Mouse (Mus musculus) embryonic stem cell, embryonic (primary cell): ENCODE data around the gene Ikbke.

Source experiments
- CTCF ChIA-PET, 4 experiments: fragments of 300-600 bp in 2 of 4; fragments of 350-600 bp in 2 of 4; sonication (Branson Sonifier 250); formaldehyde crosslinking; loops; one replicate each; lab custom pipeline; 2022; ENCODE audit warnings: inconsistent platforms in 2 of 4; lab: Charles Lee
- POLR2A ChIA-PET, 4 experiments: fragments of 300-600 bp in 2 of 4; fragments of 350-600 bp in 2 of 4; sonication (Branson Sonifier 250); formaldehyde crosslinking; loops; one replicate each; lab custom pipeline; 2022; ENCODE audit warnings: antibody characterized with exemption in 4 of 4, inconsistent platforms in 1 of 4; lab: Charles Lee

Gene Ikbke

DNA sequence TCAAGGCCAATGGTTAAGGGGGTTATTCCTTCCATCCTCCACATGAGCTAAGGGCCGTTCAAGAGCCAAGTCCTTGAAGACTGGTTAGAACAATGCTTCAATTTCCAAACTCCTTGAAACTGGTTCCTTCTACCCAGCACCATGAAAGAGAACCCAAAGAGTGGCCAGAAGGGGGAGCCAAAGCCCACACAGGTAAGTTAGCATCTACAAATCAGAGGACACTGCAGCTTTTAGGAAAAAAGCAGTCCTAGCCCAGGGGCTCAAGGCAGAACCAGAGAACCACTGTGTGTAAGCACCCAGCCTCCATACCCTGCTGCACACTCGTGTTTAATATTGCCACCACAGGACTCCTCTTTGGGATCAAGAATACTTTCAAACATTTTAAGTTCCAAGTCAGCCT, 11.2 kb upstream of the Ikbke start:
- POLR2A ChIA-PET: interaction anchor here in 3 of 4 experiments (1.0 to 2.5 kb wide), 7 partner anchors 11 to 264 kb away, joined by 3 to 12 read pairs (median 5); partner anchors contain the start of genes Fam72a (in 3 of the 3), Srgap2 (in 2 of the 3) and Ikbke (in 1 of the 3)
- CTCF ChIA-PET: interaction anchor here (0.6 to 2.8 kb wide), 20 partner anchors 9 to 332 kb away, joined by 3 to 20 read pairs (median 4); partner anchors contain the start of gene Fam72a (in 1 of the 4)

DNA sequence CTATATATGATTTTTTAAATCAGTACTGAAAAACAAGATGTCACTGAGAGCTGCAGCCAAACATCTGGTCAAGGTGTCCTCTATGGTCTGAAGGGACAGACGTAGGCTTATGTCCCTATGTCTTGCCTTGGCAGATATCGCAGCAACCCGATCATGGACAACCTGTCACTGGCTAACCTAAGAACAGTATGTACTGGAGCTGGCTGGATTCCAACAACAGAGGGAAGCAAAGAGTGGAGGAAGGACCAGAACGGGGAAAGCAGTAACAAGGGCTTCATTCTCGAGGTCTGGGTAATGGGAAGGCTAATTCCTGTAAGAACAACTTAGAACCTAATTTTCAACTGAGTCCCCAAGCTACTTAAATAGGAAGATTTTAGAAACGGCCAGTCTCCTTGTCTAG, 9.5 kb upstream of the Ikbke start:
- ChIA-PET CTCF (interaction anchor here in 2 of 4 experiments (1.4 to 1.8 kb wide), 2 partner anchors 11 to 28 kb away, joined by 3 to 4 read pairs; no protein-coding TSS in a partner anchor), POLR2A (interaction anchor here in 1 of 4 experiments (0.5 kb wide), 1 partner anchor 26 kb away, joined by 3 read pairs; no protein-coding TSS in a partner anchor)

DNA sequence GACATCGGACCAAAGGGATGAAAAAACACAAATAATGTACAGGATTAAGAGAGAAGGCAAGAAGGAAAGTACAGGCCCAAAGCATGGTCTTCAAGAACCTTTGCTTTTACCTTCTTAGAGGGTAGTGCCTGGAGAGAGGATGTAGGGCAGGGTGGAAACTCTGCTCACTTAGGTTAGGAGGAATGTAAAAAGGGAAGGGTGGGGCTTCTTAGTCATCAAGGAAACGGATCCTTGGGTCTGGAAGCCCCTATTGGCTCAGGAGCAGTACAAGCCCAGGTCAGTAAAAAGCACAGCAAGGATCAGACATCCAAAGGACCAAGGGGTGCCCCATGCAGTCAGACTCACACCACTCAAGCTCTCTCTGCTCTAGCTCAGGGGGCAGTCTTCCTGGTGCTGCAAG, 7.9 kb upstream of the Ikbke start:
- CTCF ChIA-PET: interaction anchor here in 1 of 4 experiments (0.5 to 1.7 kb wide), 3 partner anchors 13 to 239 kb away, joined by 3 to 5 read pairs (median 3); no protein-coding TSS in a partner anchor

DNA sequence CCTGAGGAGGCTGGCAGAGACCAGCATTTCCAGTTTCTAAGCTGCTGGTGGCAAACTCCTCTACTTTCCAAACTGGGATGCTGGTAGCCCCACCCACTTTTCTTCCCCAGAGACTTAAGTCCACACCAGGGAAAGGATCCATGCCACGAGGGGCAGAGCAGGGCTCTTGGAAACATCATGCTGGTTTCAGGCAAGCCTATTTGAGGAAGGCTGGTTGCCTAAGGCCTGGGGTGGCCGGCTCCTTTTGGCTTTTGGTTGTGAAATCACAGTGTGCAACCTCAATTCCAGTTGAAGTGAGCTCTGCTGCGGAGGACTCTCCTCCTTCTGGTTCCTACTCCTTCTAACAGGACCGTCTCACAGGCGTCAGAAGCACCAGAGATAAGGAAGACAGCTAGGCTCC, 7.4 kb upstream of the Ikbke start:
- CTCF ChIA-PET: interaction anchor here in 1 of 4 experiments (0.6 to 1.7 kb wide), 3 partner anchors 12 to 429 kb away, joined by 3 to 5 read pairs (median 3); no protein-coding TSS in a partner anchor
- POLR2A ChIA-PET: interaction anchor here in 1 of 4 experiments (1.6 kb wide), 1 partner anchor 8 kb away, joined by 5 read pairs; the partner anchor contains the start of gene Ikbke

More for the DNA sequence above, 7.9 kb upstream of the Ikbke start:
- POLR2A ChIA-PET: interaction anchor here in 2 of 4 experiments (1.0 to 1.6 kb wide), 3 partner anchors 8 to 241 kb away, joined by 3 to 5 read pairs (median 5); partner anchors contain the start of genes Ikbke (in 2 of the 2) and Fam72a (in 1 of the 2)

DNA sequence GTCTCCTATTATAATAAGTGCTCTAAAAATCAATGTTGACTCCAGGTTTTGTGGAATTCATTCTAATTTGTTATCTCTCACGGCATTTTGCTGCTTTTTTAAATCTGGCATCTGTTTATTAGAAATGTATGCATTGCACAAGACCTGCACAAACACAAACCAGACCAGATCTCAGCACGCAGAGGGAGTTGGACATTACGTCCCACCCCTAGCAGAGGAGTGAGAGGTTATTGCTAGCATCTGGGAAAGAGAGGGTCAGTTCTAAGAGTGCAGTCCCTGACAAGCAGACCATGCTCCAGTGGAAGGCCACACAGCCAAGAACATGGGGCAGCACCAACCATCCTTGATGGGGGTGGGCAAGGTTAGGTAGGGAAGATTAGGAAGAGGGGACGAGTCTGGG, 5.2 kb upstream of the Ikbke start:
- ChIA-PET CTCF (interaction anchor here in 1 of 4 experiments (0.7 kb wide), 1 partner anchor 39 kb away, joined by 3 read pairs; no protein-coding TSS in a partner anchor), POLR2A (interaction anchor here in 1 of 4 experiments (1.2 kb wide), 1 partner anchor 243 kb away, joined by 4 read pairs; the partner anchor contains the start of gene Fam72a)

DNA sequence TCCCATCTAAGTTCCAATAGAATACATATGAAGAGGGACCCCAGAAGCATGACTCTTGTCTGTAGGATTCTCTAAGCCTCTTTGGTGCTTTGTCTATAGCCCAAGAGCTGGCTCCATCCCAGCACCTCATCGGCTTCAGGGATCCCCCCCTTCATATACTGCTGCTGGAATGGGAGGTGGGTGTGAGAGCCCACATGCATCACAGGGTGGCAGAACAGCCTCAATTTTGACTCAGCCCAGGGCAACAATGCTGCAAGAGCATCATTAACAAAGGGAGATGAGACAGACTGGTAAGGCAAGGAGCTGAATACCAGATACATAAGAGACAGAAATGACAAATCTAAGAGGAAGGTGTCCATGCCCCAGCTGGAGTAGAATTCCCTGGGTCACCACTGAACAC, 4.8 kb upstream of the Ikbke start:
- ChIA-PET POLR2A (interaction anchor here in 2 of 4 experiments (0.6 to 1.2 kb wide), 2 partner anchors 221 to 243 kb away, joined by 4 read pairs; partner anchors contain the start of gene Fam72a (in 1 of the 2)), CTCF (interaction anchor here in 2 of 4 experiments (0.7 kb wide), 2 partner anchors 24 to 38 kb away, joined by 3 read pairs; no protein-coding TSS in a partner anchor)

DNA sequence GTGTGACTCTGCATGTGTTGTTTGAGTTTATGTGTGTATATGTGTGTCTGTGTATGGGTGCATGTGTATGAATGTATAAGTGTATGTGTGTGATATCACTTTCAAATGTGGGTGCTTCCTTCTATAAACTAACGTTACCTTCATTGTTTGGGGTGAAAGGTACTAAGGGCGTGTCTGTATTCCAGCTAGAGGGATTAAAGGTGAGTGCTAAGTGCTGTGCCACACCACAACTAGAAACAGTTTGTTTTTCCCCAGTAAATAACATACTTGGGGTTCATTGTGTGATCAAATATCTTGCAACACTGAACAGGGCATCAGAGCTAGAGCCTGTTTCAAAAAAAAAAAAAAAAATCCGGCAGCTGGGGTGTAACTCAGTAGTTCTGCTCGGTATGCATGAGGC, 2.3 kb upstream of the Ikbke start:
- CTCF ChIA-PET: interaction anchor here in 2 of 4 experiments (0.5 to 0.7 kb wide), 2 partner anchors 8 to 9 kb away, joined by 3 to 4 read pairs; no protein-coding TSS in a partner anchor
- POLR2A ChIA-PET: interaction anchor here in 1 of 4 experiments (1.0 kb wide), 2 partner anchors 246 to 265 kb away, joined by 4 read pairs; partner anchors contain the start of genes Fam72a and Srgap2

DNA sequence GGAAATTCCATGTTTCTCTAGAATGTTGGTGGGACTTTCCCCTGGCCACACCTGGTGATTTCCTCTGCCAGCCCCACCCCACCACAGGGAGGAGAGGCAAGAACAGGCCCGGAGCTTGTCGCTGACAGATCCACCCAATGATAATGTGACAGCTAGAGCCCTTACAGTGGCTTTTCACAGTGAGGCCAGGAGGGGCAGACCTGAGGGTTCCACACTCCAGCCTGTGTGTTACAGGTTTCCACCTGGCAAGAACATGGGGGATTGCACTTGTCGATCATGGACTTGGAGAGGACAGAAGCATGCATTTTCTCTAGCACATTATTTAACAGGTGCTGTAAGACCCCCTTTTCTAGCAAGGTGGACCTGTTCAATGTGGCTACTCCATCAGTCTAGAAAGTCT, 874 bp upstream of the Ikbke start:
- ChIA-PET CTCF (interaction anchor here in 2 of 4 experiments (0.7 to 2.2 kb wide), 5 partner anchors 10 to 220 kb away, joined by 3 to 11 read pairs (median 3); no protein-coding TSS in a partner anchor), POLR2A (interaction anchor here in 2 of 4 experiments (1.0 to 3.1 kb wide), 3 partner anchors 10 to 247 kb away, joined by 4 to 12 read pairs (median 5); partner anchors contain the start of genes Fam72a (in 1 of the 2) and Srgap2 (in 1 of the 2))

DNA sequence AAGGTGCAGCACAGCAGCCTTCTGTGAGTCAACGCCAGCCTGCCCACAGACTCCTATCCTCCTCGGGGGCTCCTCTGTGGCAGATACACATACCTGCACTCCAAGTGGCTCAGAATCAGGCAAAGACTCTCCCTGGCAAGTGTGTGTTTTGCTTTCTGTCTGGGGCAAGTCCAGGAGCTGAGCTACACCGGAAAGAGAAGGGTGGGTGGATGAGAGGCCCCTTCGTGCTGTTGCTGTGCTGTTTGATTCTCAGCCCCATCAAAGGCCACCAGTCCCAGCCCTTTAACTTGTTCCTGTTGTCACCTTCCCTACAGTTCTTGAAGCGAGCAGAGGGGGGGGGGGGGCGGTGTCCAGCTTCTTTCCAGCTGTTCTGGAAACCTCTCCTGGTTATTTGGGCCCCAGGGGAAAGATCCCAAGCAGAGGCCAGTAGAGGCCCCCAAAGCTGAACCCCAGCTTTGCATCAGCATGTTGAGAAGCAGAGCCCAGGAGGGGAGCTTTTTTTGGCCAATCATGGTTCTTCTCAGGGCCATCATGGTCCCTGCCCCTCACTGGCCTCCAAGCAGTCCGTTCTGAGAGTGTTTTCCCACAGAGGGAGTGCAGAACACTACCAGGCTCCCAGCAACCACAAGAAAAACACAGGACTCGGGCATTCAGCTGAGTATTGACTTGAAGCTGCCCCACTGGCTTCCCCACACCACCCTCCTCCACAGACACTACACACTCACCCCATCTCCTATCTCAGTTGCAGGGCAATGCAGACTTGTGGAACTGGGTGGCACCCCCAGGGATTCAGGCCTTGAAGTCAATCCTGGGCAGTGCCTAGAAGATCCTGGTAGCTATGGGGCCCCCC, 575 bp downstream of the Ikbke start:
- ChIA-PET CTCF (interaction anchor here (0.5 to 2.2 kb wide), 9 partner anchors 8 to 434 kb away, joined by 3 to 13 read pairs (median 4); no protein-coding TSS in a partner anchor), POLR2A (interaction anchor here in 3 of 4 experiments (0.6 to 3.1 kb wide), 9 partner anchors 9 to 576 kb away, joined by 3 to 12 read pairs (median 4); partner anchors contain the start of genes Fam72a (in 1 of the 3) and Srgap2 (in 1 of the 3))

DNA sequence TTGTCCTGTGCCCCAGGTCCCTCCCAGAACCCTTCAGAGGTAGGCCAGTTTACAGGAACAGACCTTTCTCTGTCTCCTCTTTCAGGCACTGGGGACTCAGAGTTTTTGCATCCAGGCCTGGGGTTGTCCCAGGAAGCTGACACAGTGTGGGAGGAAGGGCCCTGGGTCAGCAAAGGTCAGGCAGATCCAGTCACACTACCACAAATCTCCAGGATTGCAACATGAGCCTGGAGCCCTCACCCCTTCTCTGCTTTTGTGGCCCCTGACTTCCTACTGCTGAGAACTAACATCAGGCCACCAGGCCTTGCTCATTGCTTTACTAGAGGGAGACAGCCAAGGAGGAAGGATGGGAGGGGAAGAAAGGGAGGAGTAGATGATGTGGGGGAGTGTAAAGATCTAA, 2.6 kb downstream of the Ikbke start:
- ChIA-PET POLR2A (interaction anchor here in 1 of 4 experiments (1.4 kb wide), 1 partner anchor 251 kb away, joined by 5 read pairs; the partner anchor contains the start of gene Fam72a), CTCF (interaction anchor here in 2 of 4 experiments (1.5 to 1.6 kb wide), 2 partner anchors 14 to 16 kb away, joined by 4 to 5 read pairs; no protein-coding TSS in a partner anchor)

DNA sequence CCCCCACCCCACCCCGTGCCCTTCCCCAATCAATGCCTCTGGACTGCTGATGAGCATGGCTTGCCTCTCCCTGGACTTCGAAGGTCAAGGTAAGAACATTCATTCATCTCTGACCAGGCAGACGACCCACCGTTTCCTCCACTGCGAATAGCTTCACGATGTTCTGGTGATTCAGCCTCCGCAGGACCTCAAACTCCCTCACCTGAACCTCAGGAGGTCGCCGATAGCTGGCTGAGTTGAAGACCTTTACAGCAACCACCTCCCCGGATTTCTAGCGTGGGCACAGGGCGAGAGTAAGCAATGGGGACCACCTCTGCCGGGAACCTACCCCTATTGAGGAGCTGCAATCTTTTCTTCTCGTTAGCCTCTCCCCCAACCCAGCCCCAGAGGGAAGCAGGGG, 3.8 kb downstream of the Ikbke start:
- CTCF ChIA-PET: interaction anchor here in 2 of 4 experiments (0.8 to 1.7 kb wide), 7 partner anchors 15 to 280 kb away, joined by 3 to 5 read pairs (median 3); partner anchors contain the start of gene Rassf5 (in 1 of the 2)
- POLR2A ChIA-PET: interaction anchor here (0.7 to 1.8 kb wide), 7 partner anchors 10 to 252 kb away, joined by 3 to 6 read pairs (median 3); partner anchors contain the start of genes Fam72a (in 2 of the 4) and Srgap2 (in 1 of the 4)

DNA sequence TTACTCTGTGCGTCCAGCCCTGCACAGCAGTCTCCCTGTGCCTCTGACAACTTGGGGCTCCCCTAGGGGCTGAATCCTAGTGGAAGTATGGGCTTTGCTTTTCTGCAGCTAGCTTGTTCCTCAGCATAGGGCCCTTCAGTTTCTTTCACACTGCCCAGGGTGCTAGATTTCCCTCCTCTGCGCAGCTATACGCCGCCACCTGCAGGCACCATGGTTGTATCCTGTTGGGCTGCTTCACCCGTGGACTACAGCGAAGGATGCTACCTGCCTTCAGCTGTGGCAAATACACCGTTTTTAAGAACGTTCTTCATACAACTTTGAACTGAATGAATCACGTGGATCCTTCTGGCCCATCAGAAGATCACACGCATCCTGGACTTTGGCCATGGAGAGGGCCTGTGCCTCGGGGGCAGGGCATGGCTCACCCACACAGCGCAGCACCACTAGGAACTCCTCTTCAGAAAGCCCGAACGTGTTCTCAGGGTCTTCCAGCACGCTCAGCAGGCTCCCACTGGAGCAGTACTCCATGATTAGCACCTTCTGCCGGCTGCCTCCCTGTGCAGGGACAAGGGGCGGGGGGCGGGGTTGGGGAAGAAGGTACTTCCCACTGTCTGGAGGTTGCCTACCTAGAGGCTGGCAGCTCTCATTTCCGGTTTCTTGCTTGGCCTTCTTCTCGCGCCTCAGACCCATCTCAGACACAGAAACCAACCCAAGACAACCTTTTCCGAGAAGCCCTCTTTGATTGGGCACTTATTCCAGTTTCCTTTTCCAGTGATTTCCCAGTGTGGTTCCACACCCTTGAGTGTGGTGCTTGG, 4.5 kb downstream of the Ikbke start:
- CTCF ChIA-PET: interaction anchor here in 3 of 4 experiments (0.7 to 1.7 kb wide), 12 partner anchors 13 to 455 kb away, joined by 3 to 5 read pairs (median 4); partner anchors contain the start of gene Rassf5 (in 1 of the 3)

DNA sequence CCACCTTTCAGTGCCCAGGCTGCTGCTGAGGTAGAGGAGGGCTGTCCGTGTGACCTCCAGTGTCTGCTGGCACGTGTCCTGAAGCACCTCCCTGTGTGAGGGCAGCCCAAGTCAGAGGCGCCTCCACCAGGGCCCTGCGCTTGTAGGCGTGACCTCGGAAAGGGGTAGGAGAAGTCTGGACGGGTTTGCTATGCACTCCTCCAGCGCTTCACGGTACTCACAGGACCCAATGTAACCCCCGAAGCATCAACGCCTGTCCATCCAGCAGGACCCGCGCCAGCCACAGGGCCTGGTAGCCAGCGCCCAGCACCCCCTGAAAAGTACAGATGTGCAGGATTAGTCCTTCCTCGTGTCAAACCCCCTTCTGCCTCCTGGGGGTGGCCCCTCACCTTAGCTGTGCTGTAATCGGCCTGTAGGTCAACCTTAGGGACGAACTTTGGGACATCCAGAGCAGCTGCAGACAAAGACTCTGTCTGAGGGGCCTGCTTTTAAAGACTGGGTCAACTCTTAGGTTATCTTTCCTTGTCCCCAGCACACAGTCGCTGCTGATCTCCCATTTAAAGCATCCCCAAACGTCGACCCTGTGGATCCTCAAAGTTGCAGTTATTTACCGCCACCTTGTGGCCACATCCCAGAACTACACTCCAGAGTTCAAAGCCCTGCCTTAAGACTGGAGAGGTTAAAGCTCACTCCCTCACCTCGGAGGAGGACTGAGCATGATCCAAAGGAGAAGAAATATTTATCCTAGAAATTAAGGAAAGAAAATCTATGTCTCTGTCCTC, 9.4 kb downstream of the Ikbke start:
- CTCF ChIA-PET: interaction anchor here (0.5 to 3.2 kb wide), 61 partner anchors 9 to 494 kb away, joined by 3 to 24 read pairs (median 4); partner anchors contain the start of genes Ikbke (in 3 of the 4), Rassf5 (in 3 of the 4), Srgap2 (in 2 of the 4) and Fam72a (in 1 of the 4)

More for the DNA sequence above, 4.5 kb downstream of the Ikbke start:
- POLR2A ChIA-PET: interaction anchor here (0.6 to 1.8 kb wide), 10 partner anchors 9 to 254 kb away, joined by 3 to 6 read pairs (median 3); partner anchors contain the start of genes Fam72a (in 1 of the 4) and Srgap2 (in 1 of the 4)

DNA sequence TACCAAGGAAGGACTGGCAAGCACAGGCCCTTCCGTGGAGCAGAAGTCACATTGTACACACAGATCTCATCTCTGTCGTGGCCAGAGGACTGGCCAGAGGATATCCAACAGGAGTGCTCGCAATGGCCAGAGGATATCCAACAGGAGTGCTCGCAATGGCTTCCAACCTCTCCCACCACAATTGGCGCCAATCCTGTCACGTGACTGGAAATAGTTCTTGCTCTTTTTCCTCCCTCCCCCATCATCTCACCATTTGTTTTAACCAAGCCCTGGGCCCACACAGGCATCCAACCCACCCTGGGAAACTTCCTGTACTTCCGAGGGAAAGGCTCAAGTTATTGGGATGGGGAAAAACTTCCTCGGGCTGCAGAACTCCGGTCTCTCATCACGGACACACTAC, 10.6 kb downstream of the Ikbke start:
- ChIA-PET CTCF (interaction anchor here in 2 of 4 experiments (0.5 to 3.0 kb wide), 7 partner anchors 8 to 840 kb away, joined by 3 to 24 read pairs (median 15); partner anchors contain the start of gene Rassf5 (in 1 of the 2)), POLR2A (interaction anchor here in 1 of 4 experiments (1.7 to 1.9 kb wide), 2 partner anchors 8 to 11 kb away, joined by 4 to 5 read pairs; no protein-coding TSS in a partner anchor)

More for the DNA sequence above, 9.4 kb downstream of the Ikbke start:
- POLR2A ChIA-PET: interaction anchor here (0.8 to 1.9 kb wide), 7 partner anchors 10 to 258 kb away, joined by 3 to 5 read pairs (median 4); partner anchors contain the start of genes Fam72a (in 2 of the 4) and Srgap2 (in 1 of the 4)

DNA sequence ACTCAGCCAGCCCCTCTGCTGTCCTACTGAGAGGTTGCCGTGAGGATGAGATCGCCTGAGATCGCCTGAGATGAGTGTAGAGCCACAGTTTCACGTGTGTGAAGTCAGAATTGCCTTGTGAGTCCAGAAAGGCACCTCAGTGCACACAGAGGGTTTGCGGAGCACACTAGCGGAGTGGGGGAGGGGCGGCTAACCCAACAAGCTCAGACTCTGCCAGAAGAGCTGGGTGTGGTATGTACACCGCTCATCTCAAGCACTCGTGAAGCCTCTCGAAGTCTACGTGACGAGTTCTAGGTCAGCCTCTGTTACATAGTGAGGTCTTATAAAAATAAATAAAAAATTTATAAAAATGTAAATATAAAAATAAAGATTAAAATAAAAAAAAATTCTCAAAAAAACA, 15.5 kb downstream of the Ikbke start:
- ChIA-PET CTCF (interaction anchor here in 2 of 4 experiments (0.6 to 2.9 kb wide), 5 partner anchors 18 to 148 kb away, joined by 3 to 16 read pairs (median 5); no protein-coding TSS in a partner anchor), POLR2A (interaction anchor here in 1 of 4 experiments (1.2 to 1.5 kb wide), 2 partner anchors 18 to 264 kb away, joined by 3 to 6 read pairs; partner anchors contain the start of genes Fam72a, Rassf5 and Srgap2)
